Mouse (Mus musculus): Measurements from ENCODE around the gene Brpf3. TPM values are rescaled to one million over a fixed set of nuclear protein-coding genes. Genes with fewer than 3 reads are reported as not detected.
"Not testable (repeated sequence)": the region's sequence is repeated elsewhere in the genome, so short reads cannot be mapped to it uniquely, and the experiment has no call there.

The Brpf3 gene
- total RNA-seq, 2 experiments from 2014 or later = 31.8 to 35.7 TPM

GRCm38 (mm10) chr17:28797031-28797430 lies 3.9 kb upstream of the Brpf3 start:
- DNase-seq (ENCODE audit: low spot score in 2 of 2) = no peak

DNA sequence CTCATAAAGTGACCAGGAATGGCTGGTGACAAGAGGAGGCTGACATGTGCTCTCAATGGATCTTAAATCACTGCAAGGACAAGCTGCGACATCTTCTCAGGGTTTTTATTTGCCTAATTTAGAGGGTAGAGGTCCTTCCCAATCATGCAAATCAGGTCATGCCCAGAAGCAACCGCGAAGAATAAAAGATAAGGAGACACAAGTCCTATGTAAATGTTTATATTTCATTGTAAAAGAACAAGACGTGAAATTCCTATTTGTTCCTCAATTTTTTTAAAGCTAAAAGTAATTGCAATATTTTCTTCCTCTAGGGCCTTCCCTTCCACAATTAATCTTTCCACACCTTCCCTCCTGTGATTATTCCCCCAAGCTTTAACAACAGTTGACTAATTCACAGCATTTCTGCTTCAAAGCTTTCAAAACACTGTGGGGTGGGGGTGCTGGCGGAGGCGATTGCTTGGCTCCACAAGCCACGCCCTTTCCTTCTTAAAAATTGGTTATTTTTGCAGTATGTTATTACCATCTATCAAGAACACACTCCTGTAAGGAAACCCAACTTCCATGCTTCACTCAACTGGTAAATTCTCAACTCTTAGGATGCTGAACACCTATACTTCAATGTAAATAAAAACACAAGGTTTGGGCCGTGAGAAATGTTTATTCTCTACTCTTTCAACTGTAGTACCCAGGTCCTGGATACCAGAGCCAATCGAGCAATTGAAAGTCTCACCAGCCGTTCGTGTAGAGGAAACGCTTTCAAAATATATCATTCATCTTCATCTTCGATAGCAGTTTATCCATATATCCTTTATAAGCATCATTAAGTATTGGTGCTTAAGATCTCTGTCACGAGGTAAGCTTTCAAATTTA lies 1.4 kb upstream of the Brpf3 start:
- no peak for DNase-seq (ENCODE audit: low spot score in 2 of 2)

- no peak for DNase-seq (ENCODE audit: low spot score in 2 of 2)
Measured at GRCm38 (mm10) chr17:28800281-28800670, 614 bp upstream of the Brpf3 start.

DNA sequence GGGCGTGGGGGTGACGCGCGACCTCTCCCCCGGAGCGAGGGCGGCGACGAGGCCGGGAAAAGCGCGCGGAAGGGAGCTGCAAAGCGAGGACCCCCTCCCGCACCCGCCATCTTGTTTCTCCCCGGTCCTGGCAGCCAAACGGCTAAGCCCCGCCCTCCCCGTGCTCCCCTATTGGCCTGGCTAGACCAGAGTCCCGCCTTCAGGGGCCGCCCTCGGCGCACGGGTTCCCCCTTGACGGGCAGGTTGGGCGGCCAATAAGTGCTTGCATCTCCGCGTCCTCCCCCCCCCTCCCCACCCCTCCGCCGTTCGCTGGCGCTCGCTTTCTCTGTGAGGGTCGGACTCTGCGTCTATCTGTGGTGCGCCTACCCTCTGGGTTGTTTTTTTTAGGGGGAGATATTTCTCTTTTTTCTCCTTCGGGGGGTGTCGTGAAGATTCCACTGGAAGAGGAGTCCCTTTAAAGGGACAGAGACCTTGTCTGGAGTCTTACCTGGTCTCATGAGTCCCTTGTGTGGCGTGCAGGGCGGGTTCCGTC lies 650 bp downstream of the Brpf3 start:
- DNase-seq (ENCODE audit: low spot score in 2 of 2) = peak; percentile 96 to 98

DNA sequence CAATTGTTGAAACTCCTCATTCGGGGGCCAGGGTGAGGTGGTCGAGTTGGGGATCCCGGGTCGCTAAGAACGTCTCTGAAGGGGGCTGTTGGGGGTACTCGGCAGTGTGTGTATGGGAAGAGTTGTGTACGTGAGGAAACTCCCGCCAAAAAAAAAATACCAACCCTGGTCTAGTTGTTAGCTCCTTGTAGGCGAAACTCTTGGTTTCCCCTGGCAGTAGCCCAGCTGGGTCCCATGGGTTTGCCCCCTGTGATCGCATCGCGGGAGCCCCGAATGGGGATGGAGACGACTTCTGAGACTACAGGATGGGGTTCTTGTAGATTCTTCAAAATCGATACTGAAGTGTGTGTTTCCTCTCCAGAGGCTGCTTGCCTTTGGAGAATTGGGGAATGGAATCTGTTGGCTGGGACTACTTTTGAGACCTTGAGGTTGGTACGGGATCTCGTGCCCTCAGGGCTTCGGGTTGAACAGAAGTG lies 1.2 kb downstream of the Brpf3 start:
- no peak for DNase-seq (ENCODE audit: low spot score in 2 of 2)

DNA sequence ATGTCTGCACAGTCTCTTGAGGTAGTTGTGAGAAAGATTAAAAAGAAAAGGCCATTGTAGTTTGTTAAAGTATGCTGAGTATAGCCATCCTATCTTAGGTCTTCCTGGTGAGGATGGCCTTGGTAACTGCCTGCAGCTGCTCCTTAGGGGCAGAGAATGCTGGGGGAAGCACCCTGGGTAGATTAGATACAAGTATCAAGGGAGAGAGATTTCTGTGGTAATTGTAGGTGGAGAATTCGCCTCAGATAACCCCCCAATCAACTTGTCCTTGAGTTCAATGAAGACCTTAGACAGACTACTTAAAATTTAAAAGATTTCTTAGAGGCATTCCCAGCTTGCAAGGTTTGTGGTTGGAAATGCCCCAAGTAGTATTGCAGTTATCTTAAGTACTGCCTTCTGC lies 2.4 kb downstream of the Brpf3 start:
- DNase-seq (ENCODE audit: low spot score in 2 of 2) = no peak

GRCm38 (mm10) chr17:28804973-28805372 lies 4.1 kb downstream of the Brpf3 start:
- DNase-seq (ENCODE audit: low spot score in 2 of 2) = no peak

DNA sequence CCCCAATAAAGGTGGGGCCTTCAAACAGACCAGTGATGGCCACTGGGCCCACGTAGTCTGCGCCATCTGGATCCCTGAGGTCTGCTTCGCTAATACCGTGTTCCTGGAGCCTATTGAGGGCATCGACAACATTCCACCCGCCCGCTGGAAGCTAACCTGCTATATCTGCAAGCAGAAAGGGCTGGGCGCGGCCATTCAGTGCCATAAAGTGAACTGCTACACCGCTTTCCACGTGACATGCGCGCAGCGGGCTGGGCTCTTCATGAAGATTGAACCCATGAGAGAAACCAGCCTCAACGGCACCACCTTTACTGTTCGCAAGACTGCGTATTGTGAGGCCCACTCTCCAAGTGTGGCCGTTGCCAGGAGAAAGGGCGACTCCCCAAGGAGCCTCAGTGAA lies 5.9 kb downstream of the Brpf3 start:
- DNase-seq (ENCODE audit: low spot score in 2 of 2) = no peak

GRCm38 (mm10) chr17:28808714-28809113 lies 7.8 kb downstream of the Brpf3 start:
- no peak for DNase-seq (ENCODE audit: low spot score in 2 of 2)

GRCm38 (mm10) chr17:28809175-28809831 lies 8.4 kb downstream of the Brpf3 start:
- no peak for DNase-seq (ENCODE audit: low spot score in 2 of 2)

- no peak for DNase-seq (ENCODE audit: low spot score in 2 of 2)
Measured at GRCm38 (mm10) chr17:28812345-28812744, 11.5 kb downstream of the Brpf3 start.

- no peak for DNase-seq (ENCODE audit: low spot score in 2 of 2)
Measured at GRCm38 (mm10) chr17:28814529-28815097, 13.7 kb downstream of the Brpf3 start.

GRCm38 (mm10) chr17:28815384-28816004 lies 14.6 kb downstream of the Brpf3 start:
- no peak for DNase-seq (ENCODE audit: low spot score in 2 of 2)

GRCm38 (mm10) chr17:28816326-28816725 lies 15.4 kb downstream of the Brpf3 start:
- not testable (repeated sequence) for DNase-seq (ENCODE audit: low spot score in 2 of 2)

GRCm38 (mm10) chr17:28816875-28817811 lies 16.3 kb downstream of the Brpf3 start:
- DNase-seq (ENCODE audit: low spot score in 2 of 2) = no peak

DNA sequence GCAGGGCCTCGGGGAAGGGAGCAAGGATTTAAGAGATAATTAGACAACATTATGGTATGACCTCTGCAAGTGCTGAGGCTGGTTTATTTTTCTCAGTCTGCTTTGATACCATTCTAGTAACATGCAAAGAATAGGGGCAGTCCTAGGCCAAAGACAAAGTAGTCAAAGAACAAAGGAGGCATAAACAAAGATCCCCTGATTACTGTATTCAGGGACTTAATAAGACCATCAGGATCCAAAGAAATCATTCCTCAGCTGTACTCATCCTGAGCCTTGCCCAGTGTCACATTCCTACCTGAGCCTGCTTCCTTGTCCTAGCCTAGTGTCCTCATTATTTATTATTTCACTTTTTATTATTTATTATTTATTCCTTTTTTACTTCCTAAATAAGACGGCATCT lies 19.3 kb downstream of the Brpf3 start:
- DNase-seq (ENCODE audit: low spot score in 2 of 2) = no peak

DNA sequence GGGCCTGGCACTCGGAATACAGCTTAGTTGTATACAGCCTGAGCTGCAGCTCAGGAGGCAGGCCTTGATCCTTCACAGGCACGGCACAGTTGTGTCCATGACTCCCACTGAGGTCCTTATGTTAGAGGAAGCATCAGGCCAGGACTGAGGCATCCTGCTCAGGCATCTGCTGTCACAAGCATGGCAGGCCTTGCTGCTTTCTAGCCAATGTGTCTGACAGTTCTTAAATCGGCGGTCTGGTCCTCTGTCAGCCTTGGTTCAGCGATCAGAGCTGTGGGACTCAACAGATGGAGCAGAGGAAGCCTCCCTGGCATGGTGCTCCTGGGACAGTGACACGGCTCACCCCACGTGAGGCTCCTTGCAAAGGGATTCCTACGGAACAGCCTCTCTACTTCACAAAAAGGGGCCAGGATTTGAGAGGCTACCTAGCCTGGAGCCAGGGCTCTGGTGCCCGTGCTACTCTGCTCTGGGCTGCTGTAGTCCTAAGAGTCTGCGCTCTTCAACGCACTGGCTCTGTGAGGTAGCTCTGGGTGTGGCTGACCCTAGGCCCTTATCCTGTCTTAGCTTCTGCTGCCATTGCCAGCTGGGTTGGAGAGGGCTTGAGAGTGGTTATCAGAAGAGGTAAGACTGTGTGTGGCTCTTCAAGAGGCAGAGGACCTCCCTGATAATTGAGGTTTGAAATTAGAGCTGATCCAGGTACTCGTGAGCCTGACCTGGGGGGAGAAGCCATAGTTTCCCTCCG lies 22.3 kb downstream of the Brpf3 start:
- peak; percentile 21 to 54 for DNase-seq (ENCODE audit: low spot score in 2 of 2)

DNA sequence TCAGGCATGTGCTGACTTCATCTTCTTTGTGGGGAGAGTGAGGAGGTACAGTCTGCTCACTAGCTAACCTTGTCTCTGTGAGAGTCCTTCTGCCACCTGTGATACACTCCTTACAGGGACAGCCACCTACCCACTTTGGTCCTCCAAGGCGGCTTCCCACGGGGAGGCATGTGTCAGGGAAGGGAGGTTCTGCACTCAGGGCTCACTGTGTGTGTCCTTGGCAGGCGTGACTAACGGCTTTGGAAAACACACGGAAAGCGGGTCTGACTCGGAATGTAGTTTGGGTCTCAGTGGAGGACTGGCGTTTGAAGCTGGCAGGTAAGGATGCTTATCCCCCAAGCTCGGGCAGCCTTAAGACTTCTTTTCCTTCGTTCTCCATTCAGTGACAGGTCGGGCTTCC lies 22.9 kb downstream of the Brpf3 start:
- DNase-seq (ENCODE audit: low spot score in 2 of 2) = no peak

DNA sequence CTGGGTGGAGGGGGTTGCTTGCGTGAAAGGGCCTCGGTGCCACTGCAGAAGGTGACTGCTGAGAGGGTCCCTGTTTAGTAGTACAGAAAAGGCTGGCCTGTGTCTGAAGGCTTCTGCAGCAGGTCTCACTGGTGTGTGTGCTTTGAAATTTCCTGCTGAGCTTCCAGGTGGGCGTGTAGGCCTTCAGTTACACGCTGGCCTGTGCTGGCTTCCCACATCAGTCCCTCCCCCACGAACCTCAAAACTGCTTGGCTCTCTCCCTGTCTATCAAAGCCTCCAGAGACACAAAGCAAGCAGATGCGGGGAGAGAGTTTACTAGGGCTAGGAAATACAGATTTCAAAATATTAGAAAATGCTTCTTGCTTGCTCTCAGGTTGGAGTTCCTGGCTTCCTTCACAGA lies 24.0 kb downstream of the Brpf3 start:
- DNase-seq (ENCODE audit: low spot score in 2 of 2) = no peak
